9 mouse cellular contexts compared by ENCODE assay signal in the genomic region with DNA sequence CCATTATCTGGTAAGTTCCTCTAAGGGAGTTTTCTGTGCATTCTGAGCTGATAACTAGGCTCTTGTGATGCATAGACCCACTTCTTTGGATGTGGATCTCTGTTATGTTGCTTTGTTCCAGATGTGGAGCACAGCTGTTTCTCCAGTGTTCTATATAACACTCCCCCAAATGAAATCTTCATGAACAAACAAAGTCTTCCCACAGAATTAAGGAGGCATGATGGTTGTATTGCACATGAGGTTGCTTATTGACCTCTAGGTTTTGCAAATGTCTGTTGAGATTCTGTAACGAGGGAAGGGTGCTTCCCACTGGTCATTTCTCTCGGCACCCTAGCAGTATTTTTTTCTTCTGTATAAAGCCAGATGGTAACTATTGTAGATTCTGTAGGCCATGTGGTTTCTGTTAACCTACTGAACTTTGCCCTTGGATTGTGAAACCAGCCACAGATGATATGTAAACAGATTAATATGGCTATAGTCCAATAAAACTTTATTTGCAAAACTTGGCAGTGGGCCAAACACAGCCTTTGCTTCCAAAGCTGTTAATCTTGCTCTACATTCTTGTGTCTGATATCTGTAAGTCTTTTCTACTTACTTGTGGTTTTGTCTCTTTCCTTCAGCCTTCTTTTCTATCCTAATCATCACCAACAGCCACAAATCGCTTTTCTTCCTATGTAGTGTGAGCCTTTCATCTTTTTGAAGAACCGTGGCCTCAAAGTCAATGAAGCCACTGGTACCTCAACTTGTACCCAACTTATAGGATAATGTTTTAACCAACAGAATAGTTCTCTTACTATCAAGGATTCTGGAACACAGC.
A peak's percentile ranks its signal among the peaks of the same experiment; 100 is the strongest.
DNase-seq lines count a peak whose midpoint lies in the region; ATAC-seq and TF ChIP-seq lines count a peak whose summit lies in the region.
"Had no signal": no experiment of that assay in that cellular context is flagged by ENCODE, and none has a peak within 500 bp of the region (broad histone marks: within the 10 kb centered on the region; RNA-seq: fewer than 3 reads in every experiment).

No protein-coding gene starts in this region.

- H3K27ac ChIP-seq in heart, embryonic 13.5 days (replicated peaks), result peak overlapping the region; percentile 51
- peak overlapping the region; percentile 77 for H3K27ac ChIP-seq in stomach, embryonic 16.5 days (ENCODE audit: low read length)
- H3K27ac ChIP-seq: hindbrain, embryonic 15.5 days had no signal

- no peak for ATAC-seq in heart, embryonic 13.5 days (ENCODE audit: extremely low read depth, insufficient number of reproducible peaks, low FRiP score, low TSS enrichment)
- ATAC-seq in stomach, embryonic 16.5 days (ENCODE audit: insufficient read depth, low FRiP score), result peak; percentile 95
- no peak for ATAC-seq in CD4-positive, CD25-positive, alpha-beta regulatory T cell, adult 4 months

- TF ChIP-seq POLR2A in lung, adult 2 months (IDR thresholded peaks at IDR 0.05; ENCODE audit: borderline replicate concordance, extremely low read depth, low read depth, low read length), result no peak

- no peak overlapping the region for H3K4me2 ChIP-seq in heart, embryonic 13.5 days
- H3K4me2 ChIP-seq in stomach, embryonic 16.5 days (ENCODE audit: low read depth, low read length), result no peak overlapping the region
- H3K4me2 ChIP-seq: hindbrain, embryonic 15.5 days had no signal

- no peaks in the 10 kb centered on the region for H3K27me3 ChIP-seq in heart, embryonic 13.5 days (replicated peaks)
- H3K27me3 ChIP-seq in stomach, embryonic 16.5 days (ENCODE audit: control insufficient read depth, insufficient read depth, low read length), result no peaks in the 10 kb centered on the region
- H3K27me3 ChIP-seq: hindbrain, embryonic 15.5 days had no signal

- peaks cover 7% of the 10 kb centered on the region for H3K4me1 ChIP-seq in lung, adult 2 months (ENCODE audit: control insufficient read depth, insufficient read depth, low read length)
- H3K4me1 ChIP-seq in heart, embryonic 13.5 days, result peaks cover 49% of the 10 kb centered on the region
- H3K4me1 ChIP-seq in stomach, embryonic 16.5 days (ENCODE audit: control insufficient read depth, insufficient read depth, low read length), result peaks cover 9% of the 10 kb centered on the region

- no peaks in the 10 kb centered on the region for H3K36me3 ChIP-seq in heart, embryonic 13.5 days
- no peaks in the 10 kb centered on the region for H3K36me3 ChIP-seq in stomach, embryonic 16.5 days (ENCODE audit: control insufficient read depth, insufficient read depth, low read length)
- H3K36me3 ChIP-seq: hindbrain, embryonic 15.5 days had no signal

- H3K4me3 ChIP-seq in lung, adult 2 months (replicated peaks; ENCODE audit: extremely low read depth, low read depth, low read length), result no peak overlapping the region
- no peak overlapping the region for H3K4me3 ChIP-seq in heart, embryonic 13.5 days
- H3K4me3 ChIP-seq in stomach, embryonic 16.5 days (replicated peaks; ENCODE audit: low read length), result no peak overlapping the region
- H3K4me3 ChIP-seq: hindbrain, embryonic 15.5 days had no signal

- 55% methylated on average over 4 of the region's 4 CpGs for WGBS in lung, adult 2 months
- WGBS in heart, embryonic 13.5 days, result 35% methylated on average over 4 of the region's 4 CpGs
- WGBS in large intestine, adult 2 months, result 15% methylated on average over 4 of the region's 4 CpGs
- WGBS in stomach, embryonic 16.5 days, result 15% methylated on average over 4 of the region's 4 CpGs

- no peak for TF ChIP-seq CTCF in lung, adult 2 months (IDR thresholded peaks at IDR 0.05; ENCODE audit: insufficient read depth, low read length)

- H3K9me3 ChIP-seq in heart, embryonic 13.5 days, result no peaks in the 10 kb centered on the region
- no peaks in the 10 kb centered on the region for H3K9me3 ChIP-seq in stomach, embryonic 16.5 days (replicated peaks; ENCODE audit: control insufficient read depth, low read length)
- H3K9me3 ChIP-seq: hindbrain, embryonic 15.5 days had no signal

- peak; percentile 35 to 56 for DNase-seq in lung, adult 18-20 months
- no peak for DNase-seq in lung, adult 2 months
- peak; percentile 75 for DNase-seq in large intestine, adult 2 months (ENCODE audit: low read depth, low spot score)
- DNase-seq in left cerebral cortex, adult 9 months (ENCODE audit: low spot score in 2 of 2), result no peak
- no peak for DNase-seq in right cerebral cortex, postnatal 14 days

- no peak overlapping the region for H3K9ac ChIP-seq in heart, embryonic 13.5 days
- no peak overlapping the region for H3K9ac ChIP-seq in stomach, embryonic 16.5 days (ENCODE audit: low read length)
- H3K9ac ChIP-seq: hindbrain, embryonic 15.5 days had no signal

Comparison
In these comparisons a context has a peak if more than half of its experiments do, and no peak if none do; other contexts are left out.
1. DNase-seq: peak in lung, adult 18-20 months (2 of 2) and large intestine, adult 2 months (single experiment); none in lung, adult 2 months (single experiment), left cerebral cortex, adult 9 months (0 of 2) and right cerebral cortex, postnatal 14 days (single experiment).